Mouse (Mus musculus) embryonic facial prominence, embryonic 10.5 days (tissue): Measurements from ENCODE around the gene Cfap46. TPM values are rescaled to one million over a fixed set of nuclear protein-coding genes. Genes with fewer than 3 reads are reported as not detected.

Experiments used
- DNase-seq: peaks from one replicate; pipeline ENCODE4 v3.0.0-alpha.2; 2017; ENCODE audit warnings: low spot score
- H3K27ac ChIP-seq: fragments of 300-500 bp; sonication (generic); replicated peaks from 2 replicates; pipeline ENCODE4 v1.5.1; 2016; ENCODE audit warnings: mild to moderate bottlenecking
- H3K27me3 ChIP-seq: fragments of 300-500 bp; sonication (generic); replicated peaks from 2 replicates; pipeline ENCODE4 v1.6.1; 2016; ENCODE audit warnings: low read depth, mild to moderate bottlenecking; ENCODE audit not compliant: poor library complexity, severe bottlenecking
- H3K36me3 ChIP-seq: fragments of 300-500 bp; sonication (generic); replicated peaks from 2 replicates; pipeline ENCODE4 v1.6.1; 2016; ENCODE audit warnings: mild to moderate bottlenecking, moderate library complexity
- H3K4me1 ChIP-seq: fragments of 300-500 bp; sonication (generic); 2 replicates; pipeline ENCODE4 v1.6.1; 2016
- H3K4me3 ChIP-seq: fragments of 300-500 bp; sonication (generic); 2 replicates; pipeline ENCODE4 v1.5.1; 2016; ENCODE audit warnings: mild to moderate bottlenecking, moderate library complexity
- H3K9me3 ChIP-seq: fragments of 300-500 bp; sonication (generic); 2 replicates; pipeline ENCODE4 v1.6.1; 2016; ENCODE audit warnings: mild to moderate bottlenecking
- WGBS: fragments of 180-500 bp; shearing (Covaris S2); methylation state at CpG from one replicate; pipeline ENCODE4 v1.1.7; 2016; 5-methylcytosine and 5-hydroxymethylcytosine counted together
- polyA plus RNA-seq: library from polyadenylated mRNA; unstranded; fragments of >200 nt; fragmentation: Nextera tagmentation; extraction: Ambion mirVana; gene quantifications from 2 replicates; pipeline ENCODE4 v1.2.1, GENCODE M21; 2016

Cfap46 gene
- polyA plus RNA-seq, 1 experiment from 2014 or later, result 0.51 TPM

DNA sequence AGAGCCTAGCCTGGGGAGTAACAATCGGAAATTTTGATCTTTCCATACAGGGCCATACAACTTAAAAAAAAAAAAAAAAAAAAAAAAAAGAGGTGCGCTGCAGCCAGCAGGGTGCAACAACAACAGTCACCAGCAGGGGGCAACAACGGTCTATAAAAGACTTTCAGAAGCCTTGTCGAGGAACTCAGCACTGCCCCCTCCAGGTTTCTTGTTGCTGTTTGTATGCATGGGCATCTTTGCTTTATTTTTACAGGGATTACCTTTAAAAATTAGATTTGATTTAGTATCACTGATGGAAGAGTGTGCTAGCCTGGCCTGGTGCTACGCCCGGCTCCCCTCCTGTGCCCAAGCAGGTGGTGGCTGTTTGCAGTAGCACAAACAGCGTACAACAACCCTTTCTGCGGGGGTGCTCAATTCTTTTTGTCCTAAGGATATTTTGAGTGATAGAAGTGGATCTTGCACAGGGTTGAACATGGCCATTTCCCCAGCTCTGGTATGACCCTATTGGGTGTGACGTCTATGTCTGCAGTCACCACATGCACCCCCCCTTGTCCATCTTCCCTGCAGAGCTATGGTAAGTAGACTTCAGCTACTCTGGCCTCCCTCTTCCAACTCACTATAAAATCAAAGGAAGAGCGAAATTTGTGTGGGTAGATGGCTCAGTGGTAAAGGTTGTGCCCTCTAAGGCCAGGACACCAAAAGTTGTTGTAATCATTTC, 35.4 kb downstream of the Cfap46 start:
- H3K4me1 ChIP-seq, result no peaks in the 10 kb centered on the region; the same call in 1 of the 2 replicates
- 42% methylated on average over 10 of the region's 10 CpGs for WGBS
- no peaks in the 10 kb centered on the region for H3K9me3 ChIP-seq
- no peak overlapping the region for H3K27ac ChIP-seq
- H3K4me3 ChIP-seq, result no peak overlapping the region
- DNase-seq, result peak; percentile 88
- no peaks in the 10 kb centered on the region for H3K36me3 ChIP-seq
- H3K27me3 ChIP-seq, result no peaks in the 10 kb centered on the region; the same call in 1 of the 2 replicates

DNA sequence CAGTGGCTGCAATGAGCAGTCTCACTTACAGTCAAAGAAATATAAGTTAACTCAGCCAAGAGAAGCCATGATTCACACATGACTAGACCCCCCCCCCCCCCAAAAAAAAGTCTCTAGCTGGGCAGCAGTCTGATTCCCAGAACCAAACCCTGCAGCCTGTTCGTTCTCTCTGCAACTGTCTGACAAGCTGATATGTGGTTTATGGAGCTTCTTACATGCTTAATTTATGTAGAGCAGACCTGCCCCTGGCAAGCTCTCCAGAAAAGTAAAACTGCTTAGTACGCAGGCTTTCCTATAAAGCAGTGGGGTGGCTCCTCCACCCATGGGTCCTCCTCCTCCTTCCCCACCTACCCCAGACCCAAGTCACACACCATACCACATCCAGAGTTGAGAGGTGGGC, 50.2 kb downstream of the Cfap46 start:
- DNase-seq, result no peak
- Histone ChIP-seq H3K36me3 (no peaks in the 10 kb centered on the region), H3K4me3 (no peak overlapping the region), H3K27me3 (no peaks in the 10 kb centered on the region), H3K27ac (no peak overlapping the region), H3K9me3 (no peaks in the 10 kb centered on the region), H3K4me1 (no peaks in the 10 kb centered on the region)
- 84% methylated on average over 2 of the region's 2 CpGs for WGBS

DNA sequence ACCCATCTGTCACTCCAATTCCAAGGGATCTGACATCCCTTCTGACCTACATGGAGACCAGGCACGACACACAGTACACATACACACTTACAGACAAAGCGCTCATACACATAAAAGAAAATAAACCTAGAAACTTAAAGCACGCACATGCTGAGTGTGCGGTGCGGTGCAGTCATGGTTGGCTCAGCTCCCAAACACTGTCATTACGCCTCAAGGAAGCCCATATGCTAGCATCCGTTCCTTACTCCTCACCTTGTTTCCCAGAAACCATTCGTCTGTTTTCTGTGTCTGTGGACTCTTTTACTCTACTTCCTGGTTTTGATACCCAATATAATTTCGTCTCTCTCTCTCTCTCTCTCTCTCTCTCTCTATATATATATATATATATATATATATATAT, 58.5 kb downstream of the Cfap46 start:
- WGBS, result 91% methylated on average over 9 of the region's 9 CpGs
- H3K36me3 ChIP-seq, result no peaks in the 10 kb centered on the region
- no peaks in the 10 kb centered on the region for H3K9me3 ChIP-seq
- no peak overlapping the region for H3K27ac ChIP-seq
- H3K4me3 ChIP-seq, result no peak overlapping the region
- no peaks in the 10 kb centered on the region for H3K4me1 ChIP-seq
- no peaks in the 10 kb centered on the region for H3K27me3 ChIP-seq
- DNase-seq, result no peak

DNA sequence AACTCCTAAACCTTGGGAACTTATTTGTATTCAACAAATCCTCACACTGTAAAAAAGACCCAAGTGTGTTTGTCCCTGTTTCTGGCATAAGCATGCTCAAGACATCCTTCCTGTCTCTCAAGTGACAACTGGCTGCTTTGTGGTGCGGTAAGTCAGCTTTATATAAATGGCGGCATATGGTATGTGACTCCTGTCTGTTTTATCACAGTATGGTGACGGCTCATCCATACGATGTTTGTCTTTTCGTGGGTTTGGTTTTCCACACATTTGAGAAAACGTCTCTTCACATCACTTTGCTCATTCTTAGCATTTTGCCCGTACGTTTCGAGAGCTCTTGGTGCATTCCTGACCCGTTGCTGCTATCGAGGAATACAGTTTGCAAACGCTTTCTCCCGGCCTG, 61.0 kb downstream of the Cfap46 start:
- no peak for DNase-seq
- Histone ChIP-seq H3K4me3 (no peak overlapping the region), H3K36me3 (no peaks in the 10 kb centered on the region), H3K27me3 (no peaks in the 10 kb centered on the region), H3K4me1 (no peaks in the 10 kb centered on the region), H3K27ac (no peak overlapping the region), H3K9me3 (no peaks in the 10 kb centered on the region)
- 89% methylated on average over 13 of the region's 13 CpGs for WGBS

DNA sequence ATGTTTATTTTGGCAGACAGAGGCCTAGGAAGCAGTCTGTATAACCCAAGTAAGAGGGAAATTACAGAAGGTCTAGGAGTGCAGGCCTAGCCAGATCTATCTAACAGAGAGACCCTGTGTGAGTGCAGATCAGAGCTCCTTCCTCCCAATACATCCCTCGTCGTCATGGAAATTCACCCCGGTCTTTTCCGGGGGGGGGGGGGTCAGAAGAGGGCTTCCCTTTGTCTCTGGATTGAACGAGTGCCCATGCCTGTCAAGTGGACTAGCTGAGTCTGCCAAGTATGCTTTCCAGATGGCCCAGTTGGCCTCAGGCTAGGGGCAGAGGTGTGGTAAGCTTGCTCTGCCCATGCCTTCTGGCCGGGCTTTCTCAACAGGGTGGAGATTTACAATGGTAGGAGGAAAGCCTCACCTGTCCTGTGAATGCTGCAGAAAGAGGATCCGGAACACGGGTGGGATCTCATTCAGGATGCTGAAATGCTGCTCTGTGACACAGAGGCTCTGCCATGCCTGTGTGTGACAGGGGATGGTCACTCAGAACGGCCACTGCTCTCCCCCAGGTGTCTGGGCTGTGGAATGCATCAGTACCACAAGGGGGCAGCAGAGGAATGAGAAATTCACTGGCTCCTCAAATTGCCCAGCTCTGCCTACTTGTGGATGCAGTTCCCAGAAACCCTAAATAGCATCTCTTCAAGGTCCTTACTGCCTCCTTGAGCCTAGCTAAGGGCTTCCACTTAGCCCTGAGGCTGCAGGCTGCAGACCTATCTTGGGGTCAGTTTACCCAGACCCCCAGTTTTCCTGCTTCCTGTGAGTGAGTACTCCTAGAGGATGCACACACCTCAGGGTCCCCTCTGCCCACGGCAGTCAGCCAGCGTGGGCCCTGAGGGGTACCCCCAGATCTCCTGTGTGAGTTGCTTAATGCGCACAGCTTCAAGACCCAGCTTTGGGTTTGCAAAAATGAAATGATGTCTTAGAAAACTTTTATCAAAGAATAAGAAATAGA, 67.5 kb downstream of the Cfap46 start:
- Histone ChIP-seq H3K27me3 (peaks cover 15% of the 10 kb centered on the region; the same call in 1 of the 2 replicates), H3K36me3 (no peaks in the 10 kb centered on the region), H3K4me3 (no peak overlapping the region), H3K27ac (no peak overlapping the region; the same call in 1 of the 2 replicates), H3K9me3 (no peaks in the 10 kb centered on the region), H3K4me1 (peaks cover 12% of the 10 kb centered on the region)
- DNase-seq, result peak; percentile 77
- 55% methylated on average over 12 of the region's 12 CpGs for WGBS

DNA sequence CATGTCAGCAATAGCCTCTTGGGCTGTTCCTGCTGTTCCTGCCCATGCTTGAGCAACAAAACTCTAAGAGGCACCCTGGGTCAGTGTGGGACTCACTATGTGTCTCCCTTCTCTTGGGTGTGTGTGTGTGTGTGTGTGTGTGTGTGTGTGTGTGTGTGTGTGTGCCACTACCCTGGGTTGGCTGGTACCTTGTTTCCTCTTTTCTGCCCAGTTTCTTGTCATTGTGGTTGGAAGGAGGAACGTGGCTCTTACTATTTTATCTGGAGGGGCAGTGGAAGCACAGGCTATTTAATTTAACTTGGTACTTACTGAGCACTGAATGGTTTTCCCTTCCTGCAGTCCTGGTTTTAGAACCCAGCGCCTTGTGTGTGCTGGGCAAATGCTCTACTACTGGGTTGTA, 73.3 kb downstream of the Cfap46 start:
- Histone ChIP-seq H3K4me3 (no peak overlapping the region), H3K27me3 (peaks cover 13% of the 10 kb centered on the region; the same call in 1 of the 2 replicates), H3K4me1 (0 out of 2 replicates have a peak, but pooled peaks cover under 1% of the 10 kb centered on the region), H3K36me3 (no peaks in the 10 kb centered on the region), H3K9me3 (no peaks in the 10 kb centered on the region), H3K27ac (no peak overlapping the region)
- no peak for DNase-seq
- 83% methylated on average over 2 of the region's 2 CpGs for WGBS

DNA sequence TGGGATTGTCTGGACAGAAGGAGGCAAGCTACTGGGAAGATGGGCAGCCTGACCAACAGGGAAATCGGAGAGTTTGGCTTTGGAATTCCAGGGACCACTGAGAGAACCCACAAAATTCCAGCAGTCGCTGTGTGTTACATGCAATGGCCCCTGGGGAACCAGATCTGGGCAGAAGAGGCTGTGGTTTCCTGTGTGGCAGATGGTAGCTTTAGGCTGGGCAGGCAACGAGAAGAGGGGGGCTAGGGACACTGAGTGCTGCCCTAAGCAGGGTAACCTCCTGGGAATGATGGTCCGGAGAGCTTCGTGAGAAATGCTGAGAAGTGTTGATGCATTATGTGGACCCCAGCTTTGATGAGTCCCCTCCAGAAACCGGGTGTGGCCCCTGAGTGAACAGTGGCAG, 87.8 kb downstream of the Cfap46 start:
- Histone ChIP-seq H3K36me3 (no peaks in the 10 kb centered on the region), H3K27ac (no peak overlapping the region), H3K9me3 (no peaks in the 10 kb centered on the region), H3K27me3 (peaks cover 13% of the 10 kb centered on the region; the same call in 1 of the 2 replicates), H3K4me3 (no peak overlapping the region), H3K4me1 (no peaks in the 10 kb centered on the region)
- 65% methylated on average over 6 of the region's 6 CpGs for WGBS
- DNase-seq, result no peak

DNA sequence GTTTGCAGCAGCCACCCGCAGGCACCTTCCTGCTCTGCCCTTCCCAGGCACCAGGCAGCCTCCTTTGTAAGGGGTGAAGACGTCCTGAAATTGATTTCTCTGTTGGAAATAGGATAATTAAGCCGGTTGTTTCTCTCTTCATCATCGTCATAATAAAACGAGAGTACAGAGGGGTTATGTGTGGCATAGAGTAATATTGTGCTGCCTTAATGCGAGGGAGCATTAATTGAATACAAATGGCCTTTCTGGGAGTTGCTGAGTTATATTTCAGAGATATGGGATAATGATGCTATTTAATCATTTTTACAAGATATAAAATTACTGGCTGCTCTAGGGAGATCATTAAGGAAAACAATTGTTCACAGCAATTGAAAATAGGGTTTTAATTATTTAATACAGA, 88.3 kb downstream of the Cfap46 start:
- Histone ChIP-seq H3K36me3 (no peaks in the 10 kb centered on the region), H3K27ac (no peak overlapping the region), H3K4me1 (no peaks in the 10 kb centered on the region), H3K27me3 (peaks cover 18% of the 10 kb centered on the region), H3K4me3 (no peak overlapping the region), H3K9me3 (no peaks in the 10 kb centered on the region)
- no peak for DNase-seq
- 77% methylated on average over 6 of the region's 6 CpGs for WGBS

DNA sequence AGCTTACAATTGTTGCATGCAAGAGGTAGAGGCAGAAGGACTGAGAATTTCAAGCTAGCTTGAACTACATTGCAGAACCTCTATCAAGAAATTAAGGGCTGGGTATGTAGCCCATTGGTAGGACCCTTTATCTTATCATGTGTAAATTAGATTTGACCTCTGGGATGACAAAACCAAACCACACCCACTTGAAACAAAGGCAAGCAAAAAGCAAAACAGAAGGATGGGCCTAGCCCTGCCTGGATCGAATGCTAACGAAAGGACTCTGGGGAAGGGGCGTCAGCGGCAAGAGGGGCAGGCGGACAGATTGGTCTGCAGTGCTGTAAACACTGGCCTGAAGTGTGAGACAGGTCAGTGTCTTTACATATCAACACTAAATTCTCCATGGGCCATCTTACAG, 92.3 kb downstream of the Cfap46 start:
- 89% methylated on average over 5 of the region's 5 CpGs for whole genome bisulfite sequencing
- H3K4me1 ChIP-seq, result peaks cover 2% of the 10 kb centered on the region; the same call in 1 of the 2 replicates
- H3K4me3 ChIP-seq, result no peak overlapping the region
- peaks cover 51% of the 10 kb centered on the region for H3K27me3 ChIP-seq
- no peak overlapping the region for H3K27ac ChIP-seq
- H3K9me3 ChIP-seq, result no peaks in the 10 kb centered on the region
- no peak for DNase-seq
- H3K36me3 ChIP-seq, result no peaks in the 10 kb centered on the region

DNA sequence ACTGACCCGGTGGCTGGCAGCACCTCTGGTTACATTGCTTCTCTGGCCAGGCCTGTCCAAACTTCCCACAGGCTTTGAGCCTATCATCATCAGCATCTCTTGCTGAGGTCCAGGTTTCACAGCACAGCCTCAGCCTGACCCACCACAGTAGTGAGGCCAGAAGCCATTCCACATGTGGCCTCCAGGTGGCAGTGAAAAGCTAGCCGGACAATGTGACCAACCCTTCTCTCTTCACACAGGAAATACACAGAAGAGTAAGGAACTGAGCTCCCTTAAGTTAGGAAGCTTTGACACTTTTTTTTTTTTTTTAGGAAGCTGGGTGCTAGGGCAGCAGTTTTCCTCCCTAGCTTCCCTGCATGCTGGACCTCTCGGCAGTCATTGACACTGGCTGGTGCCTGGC, 93.3 kb downstream of the Cfap46 start:
- H3K27me3 ChIP-seq, result peaks cover 62% of the 10 kb centered on the region
- H3K36me3 ChIP-seq, result no peaks in the 10 kb centered on the region
- no peak overlapping the region for H3K27ac ChIP-seq
- H3K4me3 ChIP-seq, result no peak overlapping the region
- H3K4me1 ChIP-seq, result peaks cover 4% of the 10 kb centered on the region
- H3K9me3 ChIP-seq, result no peaks in the 10 kb centered on the region
- WGBS, result 32% methylated on average over 3 of the region's 3 CpGs
- DNase-seq, result peak; percentile 52

DNA sequence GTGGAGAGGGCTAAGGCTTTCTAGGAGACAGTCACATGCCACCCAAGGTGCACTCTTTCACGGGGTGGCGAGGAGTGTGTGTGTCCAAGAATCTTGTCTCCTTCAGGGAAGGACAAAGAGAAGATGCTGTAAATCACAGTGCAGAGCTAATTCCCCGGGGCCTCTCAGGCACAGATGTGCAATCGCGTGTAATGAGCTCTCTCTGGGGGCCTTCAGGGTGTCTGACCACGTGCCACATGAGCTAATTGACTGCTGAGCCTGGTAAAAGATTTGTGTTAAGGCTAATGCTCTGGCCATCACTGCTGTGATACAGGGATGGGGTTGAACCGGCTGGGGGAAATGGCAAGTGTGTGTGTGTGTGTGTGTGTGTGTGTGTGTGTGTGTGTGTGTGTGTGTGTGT, 95.7 kb downstream of the Cfap46 start:
- Histone ChIP-seq H3K27ac (no peak overlapping the region; the same call in 1 of the 2 replicates), H3K4me3 (no peak overlapping the region), H3K36me3 (no peaks in the 10 kb centered on the region), H3K9me3 (no peaks in the 10 kb centered on the region), H3K4me1 (peaks cover 16% of the 10 kb centered on the region), H3K27me3 (peaks cover 79% of the 10 kb centered on the region)
- 42% methylated on average over 7 of the region's 7 CpGs for WGBS
- no peak for DNase-seq

DNA sequence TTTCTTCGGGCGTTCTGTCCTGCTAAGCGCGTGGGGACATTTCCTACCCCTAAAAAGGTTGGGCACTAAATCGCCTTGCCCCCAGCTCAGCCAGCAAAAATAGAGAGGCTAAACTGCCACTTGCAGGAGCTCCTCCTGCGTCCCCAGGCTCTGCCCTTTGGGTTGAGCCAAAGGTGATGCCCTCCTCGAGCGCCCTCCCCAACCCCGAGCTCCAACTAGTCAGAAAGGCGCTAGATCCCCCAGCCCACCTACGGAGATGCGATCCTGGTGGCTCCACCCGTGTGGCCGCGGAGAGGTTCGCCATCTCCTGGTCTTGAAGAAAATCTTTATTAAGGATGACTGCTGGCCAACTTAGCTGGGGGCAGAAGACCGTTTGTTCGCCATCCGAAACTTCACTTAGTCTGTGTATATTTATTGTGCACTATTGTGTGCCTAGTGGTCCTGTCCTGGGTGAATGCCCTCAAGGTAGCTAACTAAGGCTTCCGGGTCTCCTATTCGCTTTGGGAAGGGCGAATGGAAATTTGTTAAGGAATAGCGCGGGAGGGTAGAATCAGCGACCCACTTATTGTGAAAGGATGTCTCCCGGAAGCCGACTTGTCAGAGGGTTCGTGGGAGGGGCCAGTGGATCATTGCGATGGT, 98.3 kb downstream of the Cfap46 start:
- Histone ChIP-seq H3K36me3 (no peaks in the 10 kb centered on the region), H3K4me3 (peak overlapping the region; percentile 39), H3K27ac (no peak overlapping the region), H3K4me1 (peaks cover 37% of the 10 kb centered on the region), H3K9me3 (no peaks in the 10 kb centered on the region), H3K27me3 (peaks cover 100% of the 10 kb centered on the region)
- WGBS, result 2% methylated on average over 29 of the region's 29 CpGs
- DNase-seq, result peak; percentile 50
